Mouse (Mus musculus) embryonic facial prominence, embryonic 10.5 days (tissue): ENCODE data around the gene Hoxd10. TPM values are rescaled to one million over a fixed set of nuclear protein-coding genes. Genes with fewer than 3 reads are reported as not detected.

ENCODE experiments used
- DNase-seq: peaks from one replicate; pipeline ENCODE4 v3.0.0-alpha.2; 2017; ENCODE audit warnings: low spot score
- H3K27ac ChIP-seq: fragments of 300-500 bp; sonication (generic); replicated peaks from 2 replicates; pipeline ENCODE4 v1.5.1; 2016; ENCODE audit warnings: mild to moderate bottlenecking
- H3K27me3 ChIP-seq: fragments of 300-500 bp; sonication (generic); replicated peaks from 2 replicates; pipeline ENCODE4 v1.6.1; 2016; ENCODE audit warnings: low read depth, mild to moderate bottlenecking; ENCODE audit not compliant: poor library complexity, severe bottlenecking
- H3K36me3 ChIP-seq: fragments of 300-500 bp; sonication (generic); replicated peaks from 2 replicates; pipeline ENCODE4 v1.6.1; 2016; ENCODE audit warnings: mild to moderate bottlenecking, moderate library complexity
- H3K4me1 ChIP-seq: fragments of 300-500 bp; sonication (generic); 2 replicates; pipeline ENCODE4 v1.6.1; 2016
- H3K4me3 ChIP-seq: fragments of 300-500 bp; sonication (generic); 2 replicates; pipeline ENCODE4 v1.5.1; 2016; ENCODE audit warnings: mild to moderate bottlenecking, moderate library complexity
- H3K9me3 ChIP-seq: fragments of 300-500 bp; sonication (generic); 2 replicates; pipeline ENCODE4 v1.6.1; 2016; ENCODE audit warnings: mild to moderate bottlenecking
- WGBS: fragments of 180-500 bp; shearing (Covaris S2); methylation state at CpG from one replicate; pipeline ENCODE4 v1.1.7; 2016; 5-methylcytosine and 5-hydroxymethylcytosine counted together
- polyA plus RNA-seq: library from polyadenylated mRNA; unstranded; fragments of >200 nt; fragmentation: Nextera tagmentation; extraction: Ambion mirVana; gene quantifications from 2 replicates; pipeline ENCODE4 v1.2.1, GENCODE M21; 2016

The Hoxd10 gene
- polyA plus RNA-seq, 1 experiment from 2014 or later = not detected

DNA sequence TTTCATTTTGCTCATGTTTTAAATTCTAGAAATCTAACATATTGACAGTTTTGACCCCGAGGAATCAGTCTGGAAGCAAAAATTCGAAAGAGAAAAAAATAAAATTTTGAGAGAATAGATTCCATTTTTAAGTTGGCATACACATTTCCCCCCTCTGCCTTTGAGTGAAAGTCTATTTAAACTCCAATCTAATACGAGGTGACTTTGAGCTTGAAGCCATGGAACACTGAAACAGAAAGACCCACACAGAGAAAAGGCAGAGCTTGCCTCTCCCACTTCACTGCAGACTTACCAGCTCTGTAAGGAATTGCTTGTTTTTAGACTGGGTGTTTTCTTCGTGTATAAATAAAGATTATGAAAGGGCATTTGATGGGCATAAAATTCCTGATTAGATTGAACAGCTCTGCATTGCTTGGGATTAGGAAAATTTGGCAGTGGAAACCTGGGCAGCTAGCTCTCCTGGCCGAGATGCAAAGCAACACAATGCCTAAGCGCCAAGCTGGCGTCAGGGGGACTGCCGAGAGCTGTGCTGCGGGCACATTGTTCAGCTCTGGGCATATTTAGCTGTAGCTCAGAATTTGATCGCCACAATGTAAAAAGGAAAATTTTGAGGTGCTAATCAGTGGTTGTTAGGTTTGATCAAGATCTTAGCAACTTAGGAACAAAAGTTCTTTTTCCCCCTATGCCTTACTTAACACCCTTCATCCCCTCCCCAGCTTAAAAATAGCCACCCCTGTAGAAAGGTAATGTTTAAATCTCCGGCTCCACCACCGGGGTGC is 2.7 kb upstream of the Hoxd10 start:
- Histone ChIP-seq H3K4me3 (no peak overlapping the region), H3K27ac (no peak overlapping the region), H3K9me3 (no peaks in the 10 kb centered on the region), H3K36me3 (no peaks in the 10 kb centered on the region), H3K4me1 (peaks cover 7% of the 10 kb centered on the region), H3K27me3 (peaks cover 100% of the 10 kb centered on the region)
- 4% methylated on average over 12 of the region's 12 CpGs for WGBS
- peak; percentile 52 for DNase-seq

DNA sequence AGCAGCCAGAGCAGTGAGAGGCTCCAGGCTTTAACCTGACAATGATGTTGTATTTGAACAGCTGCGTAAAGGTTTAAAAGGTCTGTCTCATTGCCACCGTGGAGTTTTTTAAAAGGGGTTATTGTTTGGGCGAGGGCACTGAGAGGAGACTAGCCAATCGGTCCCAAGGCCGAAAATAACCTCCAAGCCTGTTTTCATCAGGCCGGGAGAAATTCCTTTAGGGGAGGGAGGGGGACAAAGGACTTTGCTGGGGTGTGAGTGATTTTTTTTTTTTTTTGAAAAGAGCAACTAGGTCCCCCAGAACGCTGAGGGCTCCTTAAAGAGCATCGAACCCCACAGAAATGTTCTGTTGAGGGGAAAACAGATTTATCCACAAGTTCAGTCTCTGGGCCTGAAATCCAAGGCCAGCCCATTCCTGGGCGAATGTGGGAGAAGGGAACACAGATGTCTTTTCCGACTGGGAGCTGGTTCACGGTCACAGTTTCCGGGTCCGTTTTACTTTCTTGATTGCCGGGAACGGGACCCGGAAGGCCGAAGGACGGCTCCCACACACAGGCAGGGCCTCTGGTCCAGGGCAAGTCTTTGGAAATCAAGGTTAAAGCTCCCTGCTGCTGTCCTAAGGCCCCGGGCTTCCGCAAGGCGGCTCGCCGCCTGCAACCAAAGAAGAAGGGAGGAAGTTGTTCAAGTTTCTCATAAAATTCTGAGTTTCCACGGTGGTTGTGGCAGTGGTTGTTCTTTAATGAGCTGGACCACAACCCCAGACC is 2.0 kb upstream of the Hoxd10 start:
- H3K27ac ChIP-seq = no peak overlapping the region
- no peak overlapping the region for H3K4me3 ChIP-seq
- peaks cover 7% of the 10 kb centered on the region for H3K4me1 ChIP-seq
- H3K9me3 ChIP-seq = no peaks in the 10 kb centered on the region
- WGBS = under 1% methylated on average over 24 of the region's 24 CpGs
- H3K36me3 ChIP-seq = no peaks in the 10 kb centered on the region
- peaks cover 100% of the 10 kb centered on the region for H3K27me3 ChIP-seq
- DNase-seq = peak; percentile 69

DNA sequence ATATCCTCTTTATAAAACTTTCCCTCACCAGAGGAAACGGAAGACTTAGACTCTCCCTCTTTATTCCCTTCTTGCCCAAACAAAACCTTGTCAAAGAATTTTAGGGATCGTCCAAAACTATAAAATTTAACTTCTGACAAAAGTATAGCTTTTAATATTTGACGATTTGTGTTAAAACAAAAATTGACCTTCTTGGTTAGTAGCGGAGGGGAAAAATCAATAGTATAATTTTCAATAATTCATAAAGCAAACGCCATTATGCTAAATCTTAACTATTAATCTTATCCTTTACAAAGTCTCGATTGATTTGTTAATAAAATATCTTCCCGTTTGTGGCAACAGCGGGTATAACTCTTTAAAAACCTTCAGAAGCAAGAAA is 1.4 kb upstream of the Hoxd10 start:
- 9% methylated on average over 8 of the region's 8 CpGs for WGBS
- no peaks in the 10 kb centered on the region for H3K36me3 ChIP-seq
- H3K27ac ChIP-seq = no peak overlapping the region
- H3K4me1 ChIP-seq = peaks cover 7% of the 10 kb centered on the region
- DNase-seq = no peak
- no peak overlapping the region for H3K4me3 ChIP-seq
- H3K27me3 ChIP-seq = peaks cover 100% of the 10 kb centered on the region
- H3K9me3 ChIP-seq = no peaks in the 10 kb centered on the region

DNA sequence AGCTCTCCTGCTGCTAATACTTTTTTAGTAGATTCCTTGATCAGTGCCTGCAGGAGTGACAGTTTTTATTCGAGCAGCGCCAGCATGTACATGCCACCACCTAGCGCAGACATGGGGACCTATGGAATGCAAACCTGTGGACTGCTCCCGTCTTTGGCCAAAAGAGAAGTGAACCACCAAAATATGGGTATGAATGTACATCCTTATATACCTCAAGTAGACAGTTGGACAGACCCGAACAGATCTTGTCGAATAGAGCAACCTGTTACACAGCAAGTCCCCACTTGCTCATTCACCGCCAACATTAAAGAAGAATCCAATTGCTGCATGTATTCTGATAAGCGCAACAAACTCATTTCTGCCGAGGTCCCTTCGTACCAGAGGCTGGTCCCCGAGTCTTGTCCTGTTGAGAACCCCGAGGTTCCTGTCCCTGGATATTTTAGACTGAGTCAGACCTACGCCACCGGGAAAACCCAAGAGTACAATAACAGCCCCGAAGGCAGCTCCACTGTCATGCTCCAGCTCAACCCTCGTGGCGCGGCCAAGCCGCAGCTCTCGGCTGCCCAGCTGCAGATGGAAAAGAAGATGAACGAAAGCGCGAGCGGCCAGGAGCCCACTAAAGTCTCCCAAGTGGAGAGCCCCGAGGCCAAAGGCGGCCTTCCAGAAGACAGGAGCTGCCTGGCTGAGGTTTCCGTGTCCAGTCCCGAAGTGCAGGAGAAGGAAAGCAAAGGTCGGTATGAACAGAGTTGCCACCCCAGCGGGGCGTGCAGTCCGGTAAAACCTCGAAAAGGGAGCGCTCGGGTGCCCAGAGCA is 477 bp downstream of the Hoxd10 start:
- H3K4me1 ChIP-seq = peaks cover 7% of the 10 kb centered on the region
- H3K36me3 ChIP-seq = no peaks in the 10 kb centered on the region
- peak; percentile 44 for DNase-seq
- 3% methylated on average over 35 of the region's 35 CpGs for WGBS
- no peaks in the 10 kb centered on the region for H3K9me3 ChIP-seq
- H3K4me3 ChIP-seq = 0 out of 2 replicates have a peak overlapping the region, but pooled peaks have one; percentile 42
- H3K27me3 ChIP-seq = peaks cover 100% of the 10 kb centered on the region
- H3K27ac ChIP-seq = no peak overlapping the region

GRCm38 (mm10) chr2:74692808-74693431 is 1.2 kb downstream of the Hoxd10 start:
- Histone ChIP-seq H3K27ac (no peak overlapping the region), H3K4me1 (peaks cover 13% of the 10 kb centered on the region), H3K9me3 (no peaks in the 10 kb centered on the region), H3K4me3 (no peak overlapping the region), H3K36me3 (no peaks in the 10 kb centered on the region), H3K27me3 (peaks cover 100% of the 10 kb centered on the region)
- peak; percentile 53 for DNase-seq
- under 1% methylated on average over 20 of the region's 20 CpGs for WGBS

GRCm38 (mm10) chr2:74693432-74693827 is 1.7 kb downstream of the Hoxd10 start:
- peak; percentile 31 for DNase-seq
- no peaks in the 10 kb centered on the region for H3K36me3 ChIP-seq
- H3K4me1 ChIP-seq = peaks cover 18% of the 10 kb centered on the region
- H3K9me3 ChIP-seq = no peaks in the 10 kb centered on the region
- H3K27me3 ChIP-seq = peaks cover 100% of the 10 kb centered on the region
- 3% methylated on average over 4 of the region's 4 CpGs for WGBS
- no peak overlapping the region for H3K27ac ChIP-seq
- H3K4me3 ChIP-seq = no peak overlapping the region

- H3K9me3 ChIP-seq = no peaks in the 10 kb centered on the region
- no peaks in the 10 kb centered on the region for H3K36me3 ChIP-seq
- H3K4me1 ChIP-seq = peaks cover 21% of the 10 kb centered on the region
- 2% methylated on average over 16 of the region's 16 CpGs for WGBS
- no peak overlapping the region for H3K4me3 ChIP-seq
- no peak overlapping the region for H3K27ac ChIP-seq
- peaks cover 100% of the 10 kb centered on the region for H3K27me3 ChIP-seq
- peak; percentile 69 for DNase-seq
Measured at GRCm38 (mm10) chr2:74694066-74694465, 2.3 kb downstream of the Hoxd10 start.

DNA sequence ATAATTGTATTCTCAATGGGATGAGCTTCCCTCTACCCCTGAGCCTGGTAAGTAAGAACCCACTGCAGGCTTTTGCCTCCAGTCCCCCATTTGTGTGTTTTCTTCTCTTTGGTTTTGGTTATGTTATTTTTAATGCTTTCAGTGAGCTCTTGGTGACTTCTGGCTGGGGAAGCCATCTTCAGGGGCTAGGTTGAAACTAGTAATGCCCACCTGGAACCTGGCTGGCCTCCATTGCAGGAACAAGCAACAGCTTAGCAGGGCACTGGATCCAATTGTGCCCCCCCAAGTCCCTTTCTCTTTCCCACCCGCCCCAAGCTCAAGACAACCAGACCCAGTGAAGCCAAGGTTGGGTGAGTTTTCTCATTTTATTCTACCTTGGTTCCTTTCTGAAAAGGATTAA is 3.7 kb downstream of the Hoxd10 start:
- WGBS = 3% methylated on average over 1 of the region's 1 CpGs
- Histone ChIP-seq H3K4me1 (peaks cover 21% of the 10 kb centered on the region), H3K4me3 (no peak overlapping the region), H3K27me3 (peaks cover 100% of the 10 kb centered on the region), H3K36me3 (no peaks in the 10 kb centered on the region), H3K27ac (no peak overlapping the region), H3K9me3 (no peaks in the 10 kb centered on the region)
- peak; percentile 17 for DNase-seq

GRCm38 (mm10) chr2:74695813-74696430 is 4.2 kb downstream of the Hoxd10 start:
- H3K9me3 ChIP-seq = no peaks in the 10 kb centered on the region
- no peaks in the 10 kb centered on the region for H3K36me3 ChIP-seq
- H3K27me3 ChIP-seq = peaks cover 100% of the 10 kb centered on the region
- 4% methylated on average over 7 of the region's 7 CpGs for WGBS
- H3K4me3 ChIP-seq = no peak overlapping the region
- H3K27ac ChIP-seq = no peak overlapping the region
- DNase-seq = peak; percentile 23
- peaks cover 21% of the 10 kb centered on the region for H3K4me1 ChIP-seq

GRCm38 (mm10) chr2:74696442-74697335 is 5.0 kb downstream of the Hoxd10 start:
- WGBS = 1% methylated on average over 34 of the region's 34 CpGs
- Histone ChIP-seq H3K9me3 (no peaks in the 10 kb centered on the region), H3K4me1 (peaks cover 16% of the 10 kb centered on the region), H3K36me3 (no peaks in the 10 kb centered on the region), H3K27ac (no peak overlapping the region), H3K4me3 (no peak overlapping the region), H3K27me3 (peaks cover 100% of the 10 kb centered on the region)
- DNase-seq = peak; percentile 55

DNA sequence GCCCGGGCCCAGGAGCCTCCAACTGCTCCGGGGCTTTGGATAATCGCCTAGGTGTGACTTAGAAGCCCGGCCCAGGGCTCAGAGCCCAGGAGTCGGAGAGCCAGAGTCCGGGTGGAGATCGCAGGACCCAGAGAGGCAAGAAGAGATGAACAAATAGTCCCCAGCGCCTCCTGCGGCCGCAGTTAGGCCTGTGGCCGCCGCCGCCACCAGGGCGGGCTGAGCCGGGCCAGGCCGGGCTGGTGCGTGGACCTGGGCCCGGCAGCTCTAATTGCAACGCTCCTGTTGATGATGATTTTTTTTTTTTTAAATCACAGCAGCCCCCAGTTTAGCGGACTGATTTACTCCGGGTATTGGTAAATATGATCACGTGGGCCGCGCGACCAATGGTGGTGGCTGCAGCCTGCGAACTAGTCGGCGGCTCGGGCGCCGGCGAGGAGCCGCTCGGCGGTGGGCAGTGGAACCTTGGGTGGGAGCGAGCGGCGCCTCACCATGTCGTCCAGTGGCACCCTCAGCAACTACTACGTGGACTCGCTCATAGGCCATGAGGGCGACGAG is 5.9 kb downstream of the Hoxd10 start, which contains the start of gene Hoxd9:
TSS of gene Hoxd9 (plus strand) at position 161 of the 555 bp plus-strand sequence.
- WGBS = under 1% methylated on average over 43 of the region's 43 CpGs
- no peaks in the 10 kb centered on the region for H3K9me3 ChIP-seq
- no peak within 1 kb of the TSS for H3K27ac ChIP-seq
- peaks cover 13% of the 10 kb centered on the region for H3K4me1 ChIP-seq
- peaks cover 100% of the 10 kb centered on the region for H3K27me3 ChIP-seq
- peak; percentile 80 for DNase-seq
- peak within 1 kb of the TSS; percentile 47 for H3K4me3 ChIP-seq
- H3K36me3 ChIP-seq = no peaks in the 10 kb centered on the region
